Mouse (Mus musculus) embryonic facial prominence, embryonic 10.5 days (tissue): Measurements from ENCODE around the gene Mical3. TPM values are rescaled to one million over a fixed set of nuclear protein-coding genes. Genes with fewer than 3 reads are reported as not detected.

Experiments
- DNase-seq: peaks from one replicate; pipeline ENCODE4 v3.0.0-alpha.2; 2017; ENCODE audit warnings: low spot score
- H3K27ac ChIP-seq: fragments of 300-500 bp; sonication (generic); replicated peaks from 2 replicates; pipeline ENCODE4 v1.5.1; 2016; ENCODE audit warnings: mild to moderate bottlenecking
- H3K27me3 ChIP-seq: fragments of 300-500 bp; sonication (generic); replicated peaks from 2 replicates; pipeline ENCODE4 v1.6.1; 2016; ENCODE audit warnings: low read depth, mild to moderate bottlenecking; ENCODE audit not compliant: poor library complexity, severe bottlenecking
- H3K36me3 ChIP-seq: fragments of 300-500 bp; sonication (generic); replicated peaks from 2 replicates; pipeline ENCODE4 v1.6.1; 2016; ENCODE audit warnings: mild to moderate bottlenecking, moderate library complexity
- H3K4me1 ChIP-seq: fragments of 300-500 bp; sonication (generic); 2 replicates; pipeline ENCODE4 v1.6.1; 2016
- H3K4me3 ChIP-seq: fragments of 300-500 bp; sonication (generic); 2 replicates; pipeline ENCODE4 v1.5.1; 2016; ENCODE audit warnings: mild to moderate bottlenecking, moderate library complexity
- H3K9me3 ChIP-seq: fragments of 300-500 bp; sonication (generic); 2 replicates; pipeline ENCODE4 v1.6.1; 2016; ENCODE audit warnings: mild to moderate bottlenecking
- WGBS: fragments of 180-500 bp; shearing (Covaris S2); methylation state at CpG from one replicate; pipeline ENCODE4 v1.1.7; 2016; 5-methylcytosine and 5-hydroxymethylcytosine counted together
- polyA plus RNA-seq: library from polyadenylated mRNA; unstranded; fragments of >200 nt; fragmentation: Nextera tagmentation; extraction: Ambion mirVana; gene quantifications from 2 replicates; pipeline ENCODE4 v1.2.1, GENCODE M21; 2016

The Mical3 gene
- polyA plus RNA-seq, 1 experiment from 2014 or later = 10.4 TPM

GRCm38 (mm10) chr6:121120776-121121175 lies 10.0 kb downstream of the Mical3 start:
- no peak for DNase-seq
- H3K36me3 ChIP-seq = no peaks in the 10 kb centered on the region
- no peak overlapping the region for H3K27ac ChIP-seq
- WGBS = 53% methylated on average over 7 of the region's 7 CpGs
- H3K4me3 ChIP-seq = no peak overlapping the region
- no peaks in the 10 kb centered on the region for H3K9me3 ChIP-seq
- no peaks in the 10 kb centered on the region for H3K27me3 ChIP-seq
- H3K4me1 ChIP-seq = peaks cover 10% of the 10 kb centered on the region

DNA sequence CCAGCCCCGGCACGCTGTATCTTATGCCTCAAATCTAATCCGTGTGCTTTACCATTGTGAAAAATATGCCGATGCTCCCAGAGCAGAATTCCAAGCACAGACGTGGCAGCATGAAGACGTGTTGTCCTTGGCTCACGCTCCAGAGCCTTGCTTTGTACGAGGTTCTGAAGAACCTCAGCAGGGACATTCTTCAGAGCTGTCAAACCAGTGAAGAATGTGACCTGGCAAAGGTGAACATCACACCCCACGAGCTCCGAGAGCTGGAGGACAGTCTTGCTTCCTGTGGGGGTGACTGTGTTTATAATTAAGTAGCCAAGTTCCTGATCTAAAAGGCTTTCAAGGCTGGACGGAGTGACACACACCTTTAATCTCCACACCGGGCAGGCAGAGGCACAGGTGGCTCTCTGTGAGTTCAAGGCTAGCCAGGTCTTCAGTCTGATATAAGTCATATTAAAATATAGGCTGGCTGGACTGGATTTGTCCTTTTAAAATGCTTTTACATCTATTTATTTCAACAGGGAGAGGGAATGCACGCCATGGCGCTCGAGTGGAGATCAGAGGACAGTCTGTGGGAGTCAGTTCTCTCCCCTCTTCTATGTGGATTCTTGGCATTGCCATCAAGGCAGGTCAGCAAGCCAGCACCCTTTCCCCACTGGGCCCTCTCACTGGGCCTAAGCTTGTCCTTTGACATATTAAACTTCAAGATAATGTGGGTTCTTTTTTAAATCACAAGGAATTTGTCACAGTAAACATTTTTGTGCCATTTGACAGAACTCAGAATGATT lies 12.6 kb downstream of the Mical3 start:
- H3K27ac ChIP-seq = no peak overlapping the region
- H3K4me1 ChIP-seq = peaks cover 10% of the 10 kb centered on the region
- no peak for DNase-seq
- H3K36me3 ChIP-seq = no peaks in the 10 kb centered on the region
- no peaks in the 10 kb centered on the region for H3K27me3 ChIP-seq
- 90% methylated on average over 15 of the region's 15 CpGs for WGBS
- H3K9me3 ChIP-seq = no peaks in the 10 kb centered on the region
- H3K4me3 ChIP-seq = no peak overlapping the region

- no peak overlapping the region for H3K4me3 ChIP-seq
- no peaks in the 10 kb centered on the region for H3K27me3 ChIP-seq
- no peak for DNase-seq
- peaks cover 18% of the 10 kb centered on the region for H3K4me1 ChIP-seq
- no peak overlapping the region for H3K27ac ChIP-seq
- H3K36me3 ChIP-seq = no peaks in the 10 kb centered on the region
- H3K9me3 ChIP-seq = no peaks in the 10 kb centered on the region
- WGBS = 72% methylated on average over 4 of the region's 4 CpGs
Observed at GRCm38 (mm10) chr6:121117142-121117541, 13.7 kb downstream of the Mical3 start.

- Histone ChIP-seq H3K9me3 (no peaks in the 10 kb centered on the region), H3K36me3 (no peaks in the 10 kb centered on the region), H3K4me3 (no peak overlapping the region), H3K27ac (no peak overlapping the region), H3K27me3 (no peaks in the 10 kb centered on the region), H3K4me1 (peaks cover 25% of the 10 kb centered on the region)
- no peak for DNase-seq
- WGBS = 57% methylated on average over 10 of the region's 10 CpGs
Observed at GRCm38 (mm10) chr6:121116434-121116833, 14.4 kb downstream of the Mical3 start.

DNA sequence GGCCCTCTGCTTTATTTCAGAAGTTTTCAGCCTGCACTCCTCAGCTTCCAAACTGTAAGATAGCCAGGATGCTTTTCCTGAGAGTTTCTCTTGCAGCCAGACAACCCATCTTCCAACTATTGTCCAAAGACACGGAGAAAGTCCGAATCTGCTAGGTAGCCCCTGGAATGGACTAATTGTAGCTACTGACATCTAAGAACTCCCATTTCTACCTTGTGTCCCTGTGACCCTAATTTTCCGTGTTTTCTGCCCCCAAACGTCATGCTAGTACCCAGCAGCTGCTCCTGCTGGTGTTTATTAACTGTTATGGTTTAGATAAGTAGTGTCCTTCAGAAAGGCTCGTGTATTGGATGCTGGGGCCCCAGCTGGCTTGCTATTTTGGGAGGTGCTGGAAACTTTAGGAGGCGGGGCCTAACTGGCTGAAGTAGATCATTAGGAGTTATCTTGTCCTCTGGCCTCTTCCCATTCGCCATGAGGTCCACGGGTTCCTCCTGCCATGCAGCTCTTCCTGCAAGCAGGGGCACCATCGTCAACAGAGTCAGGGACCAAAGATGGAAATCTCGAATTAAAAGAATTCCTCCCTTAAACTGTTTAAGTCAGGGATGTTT lies 19.2 kb downstream of the Mical3 start:
- H3K27ac ChIP-seq = peak overlapping the region; percentile 98
- no peaks in the 10 kb centered on the region for H3K9me3 ChIP-seq
- peaks cover 45% of the 10 kb centered on the region for H3K4me1 ChIP-seq
- WGBS = 53% methylated on average over 10 of the region's 10 CpGs
- H3K4me3 ChIP-seq = no peak overlapping the region
- peaks cover 11% of the 10 kb centered on the region for H3K36me3 ChIP-seq
- DNase-seq = no peak
- H3K27me3 ChIP-seq = no peaks in the 10 kb centered on the region

DNA sequence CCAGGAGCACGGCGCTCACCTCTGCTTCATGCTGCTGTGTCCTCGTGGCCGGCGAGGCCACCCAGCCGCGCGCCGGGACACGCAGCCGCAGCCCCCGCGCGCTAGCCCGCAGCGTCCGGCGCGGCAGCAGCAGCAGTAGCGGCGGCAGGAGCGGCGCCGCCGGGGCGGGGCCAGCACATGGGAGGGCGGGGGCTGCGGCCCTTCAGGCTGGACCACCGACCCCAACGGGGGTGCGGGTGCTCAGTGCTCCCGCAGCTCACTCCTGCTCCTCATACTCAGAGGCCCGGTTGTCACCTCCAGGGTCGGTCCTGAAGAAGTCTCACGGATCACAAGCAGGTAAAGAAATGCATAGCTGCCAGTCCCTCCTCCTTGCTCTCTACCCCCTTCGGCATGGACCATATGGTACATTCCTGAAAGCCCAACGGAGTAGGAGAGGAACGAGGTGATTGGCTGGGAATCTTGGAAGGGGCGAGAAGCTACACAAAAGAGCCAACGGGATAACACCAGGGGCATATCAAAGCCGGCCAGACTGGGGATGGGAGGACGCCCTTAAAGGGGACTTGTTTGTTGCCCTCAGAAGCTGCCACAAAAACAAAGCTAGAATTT lies 20.7 kb downstream of the Mical3 start:
- Histone ChIP-seq H3K36me3 (peaks cover 14% of the 10 kb centered on the region), H3K27ac (peak overlapping the region; percentile 98), H3K27me3 (no peaks in the 10 kb centered on the region), H3K9me3 (no peaks in the 10 kb centered on the region), H3K4me3 (peak overlapping the region; percentile 84), H3K4me1 (peaks cover 53% of the 10 kb centered on the region)
- under 1% methylated on average over 42 of the region's 42 CpGs for WGBS
- peak; percentile 91 for DNase-seq

- Histone ChIP-seq H3K9me3 (no peaks in the 10 kb centered on the region), H3K4me1 (peaks cover 56% of the 10 kb centered on the region), H3K4me3 (peak overlapping the region; percentile 84), H3K27ac (peak overlapping the region; percentile 98), H3K36me3 (peaks cover 21% of the 10 kb centered on the region), H3K27me3 (no peaks in the 10 kb centered on the region)
- peak; percentile 61 for DNase-seq
- 2% methylated on average over 52 of the region's 52 CpGs for WGBS
Observed at GRCm38 (mm10) chr6:121109181-121109981, 21.4 kb downstream of the Mical3 start.

DNA sequence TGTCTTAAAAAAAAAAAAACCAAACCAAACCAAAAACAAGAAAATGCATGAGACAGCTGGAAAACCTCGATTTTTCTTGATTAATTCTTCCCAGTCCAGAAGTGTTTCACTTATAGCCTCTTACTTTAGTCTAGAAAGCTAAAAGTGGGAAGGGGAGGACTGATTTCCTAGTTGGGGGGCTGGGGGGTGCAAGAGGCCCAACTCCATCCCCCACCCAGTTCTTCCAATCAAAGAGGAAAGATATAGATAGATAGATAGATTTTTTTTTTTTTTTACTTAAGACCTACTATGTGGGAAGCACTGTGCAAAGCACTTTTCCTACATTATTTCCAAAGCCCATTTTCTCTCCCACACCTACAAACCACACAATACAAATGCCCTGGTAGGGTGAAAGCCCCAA lies 22.7 kb downstream of the Mical3 start:
- Histone ChIP-seq H3K4me1 (peaks cover 56% of the 10 kb centered on the region), H3K36me3 (peaks cover 28% of the 10 kb centered on the region), H3K27ac (no peak overlapping the region), H3K9me3 (no peaks in the 10 kb centered on the region), H3K4me3 (no peak overlapping the region), H3K27me3 (no peaks in the 10 kb centered on the region)
- no peak for DNase-seq
- 75% methylated on average over 1 of the region's 1 CpGs for WGBS

DNA sequence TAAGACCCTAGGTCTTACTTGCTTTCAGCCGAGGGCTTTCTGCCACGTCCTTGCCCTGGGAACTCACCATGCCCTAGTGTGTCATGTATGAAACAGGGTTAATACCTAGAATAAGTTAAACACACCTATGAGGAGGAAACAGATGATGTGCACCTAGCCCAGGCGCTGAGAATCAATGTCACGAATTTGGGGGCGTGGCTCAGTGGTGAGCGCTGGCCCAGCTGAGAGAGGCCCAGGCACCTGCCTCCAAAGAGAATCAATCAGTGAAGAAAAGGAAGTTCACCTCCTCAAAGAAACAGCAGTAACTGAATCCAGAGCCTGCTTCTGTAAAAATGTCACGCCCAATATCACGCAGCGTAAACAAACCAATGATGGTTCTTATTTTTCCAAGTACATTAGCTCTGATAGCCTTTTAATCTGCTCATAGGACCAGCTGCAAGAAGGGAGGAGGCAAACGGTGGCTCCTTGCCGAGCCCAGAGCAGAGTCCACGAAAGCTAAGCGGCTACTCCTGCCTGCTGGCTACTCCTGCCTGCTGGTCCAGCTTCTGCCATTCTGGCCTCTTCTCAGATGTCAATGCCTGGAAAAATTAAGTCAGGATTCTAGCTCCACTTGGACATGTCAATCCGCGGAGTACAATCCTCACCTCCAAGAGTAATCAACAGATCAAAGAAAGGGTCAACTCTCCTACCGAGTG lies 23.9 kb downstream of the Mical3 start:
- WGBS = 92% methylated on average over 16 of the region's 16 CpGs
- H3K4me1 ChIP-seq = peaks cover 45% of the 10 kb centered on the region
- H3K27ac ChIP-seq = no peak overlapping the region
- no peak for DNase-seq
- peaks cover 31% of the 10 kb centered on the region for H3K36me3 ChIP-seq
- H3K27me3 ChIP-seq = no peaks in the 10 kb centered on the region
- H3K9me3 ChIP-seq = no peaks in the 10 kb centered on the region
- no peak overlapping the region for H3K4me3 ChIP-seq

DNA sequence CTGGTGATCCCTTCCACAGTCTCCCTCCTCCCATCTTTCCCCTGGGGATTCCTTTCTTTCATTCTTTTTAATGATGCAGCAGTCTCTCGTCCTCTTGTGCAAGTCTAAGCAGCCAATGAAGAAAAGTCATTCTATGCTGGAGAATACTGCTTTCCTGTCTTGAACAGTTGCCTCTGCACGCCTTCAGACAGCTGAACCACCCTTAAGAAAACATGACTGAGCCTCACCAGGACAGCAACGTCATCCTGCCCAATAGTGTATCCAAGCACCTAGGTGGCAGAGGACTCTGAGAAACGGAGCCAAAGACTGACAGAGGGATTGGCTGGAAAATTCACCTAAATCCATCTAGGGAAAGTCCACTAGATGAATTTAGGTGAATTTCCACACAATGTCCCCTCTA lies 25.1 kb downstream of the Mical3 start:
- no peak overlapping the region; the same call in 1 of the 2 replicates for H3K27ac ChIP-seq
- peaks cover 33% of the 10 kb centered on the region for H3K4me1 ChIP-seq
- peaks cover 31% of the 10 kb centered on the region for H3K36me3 ChIP-seq
- WGBS = 70% methylated on average over 4 of the region's 4 CpGs
- DNase-seq = no peak
- H3K9me3 ChIP-seq = no peaks in the 10 kb centered on the region
- no peaks in the 10 kb centered on the region for H3K27me3 ChIP-seq
- H3K4me3 ChIP-seq = no peak overlapping the region

DNA sequence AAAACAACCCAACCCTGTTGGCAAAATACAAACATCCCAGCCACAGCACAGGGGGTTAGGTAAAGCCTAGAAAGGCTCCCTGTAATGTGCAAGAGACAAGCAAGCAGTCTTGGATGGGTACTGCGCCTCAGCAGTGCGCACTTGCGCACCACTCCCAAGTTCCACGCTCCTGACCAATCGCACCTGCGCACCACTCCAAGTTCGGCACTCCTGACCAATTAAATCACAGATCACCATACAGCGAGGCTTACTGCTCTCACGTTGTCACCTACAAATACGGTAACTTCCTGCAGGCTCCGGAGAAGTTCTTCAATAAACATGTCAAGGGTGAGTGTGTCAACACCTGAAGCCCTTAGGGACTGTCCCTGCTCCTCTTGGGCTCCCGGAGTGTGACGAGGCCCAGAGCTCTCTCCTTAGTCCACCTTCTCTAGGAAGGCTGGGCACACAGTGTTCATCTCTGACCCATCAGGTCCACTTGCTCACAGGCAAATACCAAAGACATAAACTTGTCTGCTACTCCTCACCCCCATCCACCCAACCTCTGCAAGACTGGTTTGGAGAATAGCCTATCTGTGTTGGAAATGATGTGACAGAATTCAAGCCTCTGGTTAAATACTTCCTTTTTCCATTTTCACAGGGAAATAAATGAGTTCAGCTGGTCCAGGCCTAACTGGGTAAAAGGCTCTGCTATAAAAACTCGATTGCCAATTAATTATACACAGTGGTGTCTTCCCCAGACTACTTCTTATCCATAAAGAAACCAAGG lies 27.2 kb downstream of the Mical3 start:
- Histone ChIP-seq H3K27ac (no peak overlapping the region), H3K4me1 (peaks cover 21% of the 10 kb centered on the region)
- 92% methylated on average over 14 of the region's 14 CpGs for WGBS

More for the DNA sequence above, 27.2 kb downstream of the Mical3 start:
- H3K4me3 ChIP-seq = no peak overlapping the region
- no peaks in the 10 kb centered on the region for H3K27me3 ChIP-seq
- DNase-seq = no peak
- H3K36me3 ChIP-seq = peaks cover 31% of the 10 kb centered on the region
- H3K9me3 ChIP-seq = no peaks in the 10 kb centered on the region
